Mouse (Mus musculus) liver, embryonic 16.5 days (tissue): ENCODE data around the gene Ufl1. TPM values are rescaled to one million over a fixed set of nuclear protein-coding genes. Genes with fewer than 3 reads are reported as not detected.
"Not testable (repeated sequence)": the region's sequence is repeated elsewhere in the genome, so short reads cannot be mapped to it uniquely, and the experiment has no call there.

Source experiments
- ATAC-seq: fragments of 200-750 bp; cut with Nextera tagmentation; 2 replicates; pipeline ENCODE4 v1.8.0; 2017; ENCODE audit warnings: low read depth, mild to moderate bottlenecking, moderate number of reproducible peaks, moderate library complexity
- H3K27ac ChIP-seq: fragments of 300-500 bp; sonication (generic); 2 replicates; pipeline ENCODE4 v1.5.1; 2014; ENCODE audit warnings: mild to moderate bottlenecking, low read length
- H3K27me3 ChIP-seq: fragments of 300-500 bp; sonication (generic); 2 replicates; pipeline ENCODE4 v1.6.1; 2014; ENCODE audit warnings: low read depth, low read length, mixed read lengths; ENCODE audit not compliant: control insufficient read depth, insufficient read depth
- H3K36me3 ChIP-seq: fragments of 300-500 bp; sonication (generic); 2 replicates; pipeline ENCODE4 v1.6.1; 2014; ENCODE audit warnings: mild to moderate bottlenecking; ENCODE audit not compliant: control insufficient read depth, insufficient read depth
- H3K4me1 ChIP-seq: fragments of 300-500 bp; sonication (generic); 2 replicates; pipeline ENCODE4 v1.6.1; 2014; ENCODE audit warnings: low read depth, low read length, mixed read lengths; ENCODE audit not compliant: control insufficient read depth
- H3K4me2 ChIP-seq: fragments of 300-500 bp; sonication (generic); 2 replicates; pipeline ENCODE4 v1.6.1; 2014; ENCODE audit warnings: low read depth, low read length, mixed read lengths
- H3K4me3 ChIP-seq: fragments of 300-500 bp; sonication (generic); 2 replicates; pipeline ENCODE4 v1.5.1; 2014; ENCODE audit warnings: low read depth, mild to moderate bottlenecking, low read length
- H3K9ac ChIP-seq: fragments of 300-500 bp; sonication (generic); 2 replicates; pipeline ENCODE4 v1.6.1; 2014; ENCODE audit warnings: low read depth, low read length
- H3K9me3 ChIP-seq: fragments of 300-500 bp; sonication (generic); replicated peaks from 2 replicates; pipeline ENCODE4 v1.6.1; 2016; ENCODE audit warnings: low read length; ENCODE audit not compliant: control insufficient read depth
- WGBS: fragments of 180-500 bp; shearing (Covaris S2); extraction: QIAGEN DNeasy Blood & Tissue Kit; methylation state at CpG from one replicate; pipeline ENCODE4 v1.1.7; 2014; ENCODE audit not compliant: insufficient replicate concordance; 5-methylcytosine and 5-hydroxymethylcytosine counted together
- polyA plus RNA-seq: library from polyadenylated mRNA; unstranded; fragments of >200 nt; fragmentation: Nextera tagmentation; extraction: Ambion mirVana; gene quantifications from 2 replicates; pipeline ENCODE4 v1.2.1, GENCODE M21; 2015

Ufl1 gene
- polyA plus RNA-seq, 1 experiment from 2014 or later = 22.7 TPM

GRCm38 (mm10) chr4:25267144-25267543, 14.5 kb downstream of the Ufl1 start:
- WGBS = 50% methylated on average over 3 of the region's 3 CpGs
- Histone ChIP-seq H3K36me3 (peaks cover 6% of the 10 kb centered on the region), H3K4me1 (no peaks in the 10 kb centered on the region), H3K27me3 (no peaks in the 10 kb centered on the region), H3K9ac (no peak overlapping the region), H3K4me3 (no peak overlapping the region), H3K27ac (no peak overlapping the region), H3K4me2 (no peak overlapping the region), H3K9me3 (no peaks in the 10 kb centered on the region)
- ATAC-seq = no peak

- WGBS = 60% methylated on average over 7 of the region's 7 CpGs
- Histone ChIP-seq H3K4me1 (peaks cover 2% of the 10 kb centered on the region; the same call in 1 of the 2 replicates), H3K27ac (no peak overlapping the region), H3K27me3 (no peaks in the 10 kb centered on the region), H3K9ac (no peak overlapping the region), H3K4me2 (no peak overlapping the region), H3K36me3 (peaks cover 5% of the 10 kb centered on the region; the same call in 1 of the 2 replicates), H3K9me3 (no peaks in the 10 kb centered on the region), H3K4me3 (no peak overlapping the region)
- peak; percentile 87 for ATAC-seq
Observed at GRCm38 (mm10) chr4:25257822-25258398, 23.7 kb downstream of the Ufl1 start.

- no peaks in the 10 kb centered on the region for H3K36me3 ChIP-seq
- no peak within 1 kb of the TSS for H3K4me2 ChIP-seq
- 70% methylated on average over 3 of the region's 3 CpGs for WGBS
- H3K4me1 ChIP-seq = no peaks in the 10 kb centered on the region
- no peak within 1 kb of the TSS for H3K27ac ChIP-seq
- H3K9me3 ChIP-seq = no peaks in the 10 kb centered on the region
- no peak within 1 kb of the TSS for H3K4me3 ChIP-seq
- ATAC-seq = no peak
- H3K9ac ChIP-seq = no peak within 1 kb of the TSS
- H3K27me3 ChIP-seq = no peaks in the 10 kb centered on the region
Observed at GRCm38 (mm10) chr4:25242776-25243175, 38.8 kb downstream of the Ufl1 start, which contains the start of gene Fhl5. Gene Fhl5 (minus strand): TSS chr4:25242876.

GRCm38 (mm10) chr4:25235663-25236062, 46.0 kb downstream of the Ufl1 start:
- not testable (repeated sequence) for H3K27me3 ChIP-seq, H3K9ac ChIP-seq, H3K4me2 ChIP-seq, H3K9me3 ChIP-seq, H3K27ac ChIP-seq, H3K4me1 ChIP-seq, H3K4me3 ChIP-seq, H3K36me3 ChIP-seq
- 60% methylated on average over 1 of the region's 1 CpGs for WGBS
- 0 out of 2 replicates have a peak, but pooled peaks have one; percentile 35 for ATAC-seq

GRCm38 (mm10) chr4:25233767-25234166, 47.9 kb downstream of the Ufl1 start:
- ATAC-seq = peak; percentile 48; the same call in 1 of the 2 replicates
- not testable (repeated sequence) for H3K27ac ChIP-seq, H3K9me3 ChIP-seq, H3K27me3 ChIP-seq, H3K36me3 ChIP-seq, H3K4me3 ChIP-seq, H3K4me2 ChIP-seq, H3K4me1 ChIP-seq, H3K9ac ChIP-seq
- 24% methylated on average over 1 of the region's 1 CpGs for WGBS

GRCm38 (mm10) chr4:25232546-25232945, 49.1 kb downstream of the Ufl1 start:
- Histone ChIP-seq H3K4me2 (no peak overlapping the region), H3K9ac (no peak overlapping the region), H3K27ac (no peak overlapping the region), H3K9me3 (no peaks in the 10 kb centered on the region), H3K36me3 (no peaks in the 10 kb centered on the region), H3K4me3 (no peak overlapping the region), H3K27me3 (no peaks in the 10 kb centered on the region), H3K4me1 (no peaks in the 10 kb centered on the region)
- ATAC-seq = no peak
- WGBS = 64% methylated on average over 3 of the region's 3 CpGs

GRCm38 (mm10) chr4:25227527-25227926, 54.1 kb downstream of the Ufl1 start:
- Histone ChIP-seq H3K4me2 (no peak overlapping the region), H3K9me3 (no peaks in the 10 kb centered on the region), H3K4me3 (no peak overlapping the region), H3K27ac (no peak overlapping the region), H3K27me3 (no peaks in the 10 kb centered on the region), H3K4me1 (no peaks in the 10 kb centered on the region), H3K9ac (no peak overlapping the region), H3K36me3 (no peaks in the 10 kb centered on the region)
- no peak for ATAC-seq
- WGBS = 23% methylated on average over 1 of the region's 1 CpGs

- no peak overlapping the region for H3K4me2 ChIP-seq
- H3K27ac ChIP-seq = no peak overlapping the region
- no peaks in the 10 kb centered on the region for H3K4me1 ChIP-seq
- H3K36me3 ChIP-seq = no peaks in the 10 kb centered on the region
- no peaks in the 10 kb centered on the region for H3K27me3 ChIP-seq
- no peaks in the 10 kb centered on the region for H3K9me3 ChIP-seq
- no peak overlapping the region for H3K4me3 ChIP-seq
- no peak for ATAC-seq
- no peak overlapping the region for H3K9ac ChIP-seq
Observed at GRCm38 (mm10) chr4:25221927-25222326, 59.7 kb downstream of the Ufl1 start.

GRCm38 (mm10) chr4:25213451-25213850, 68.2 kb downstream of the Ufl1 start:
- Histone ChIP-seq H3K4me1 (no peaks in the 10 kb centered on the region), H3K27ac (no peak overlapping the region), H3K36me3 (no peaks in the 10 kb centered on the region), H3K9ac (no peak overlapping the region), H3K4me3 (no peak overlapping the region), H3K27me3 (no peaks in the 10 kb centered on the region), H3K4me2 (no peak overlapping the region), H3K9me3 (no peaks in the 10 kb centered on the region)
- WGBS = 37% methylated on average over 5 of the region's 5 CpGs
- no peak for ATAC-seq
